Mouse (Mus musculus) midbrain, embryonic 11.5 days (tissue): Measurements from ENCODE around the gene Acbd7. TPM values are rescaled to one million over a fixed set of nuclear protein-coding genes. Genes with fewer than 3 reads are reported as not detected.

Experiments
- ATAC-seq: fragments of 200-750 bp; cut with Nextera tagmentation; 2 replicates; pipeline ENCODE4 v1.8.0; 2017; ENCODE audit warnings: moderate TSS enrichment, moderate library complexity; ENCODE audit not compliant: low FRiP score
- DNase-seq: peaks from one replicate; pipeline ENCODE4 v3.0.0; 2015; ENCODE audit warnings: low spot score; ENCODE audit errors: missing footprints
- H3K27ac ChIP-seq: fragments of 300-500 bp; sonication (generic); 2 replicates; pipeline ENCODE4 v1.5.1; 2014; ENCODE audit warnings: low read depth, low read length
- H3K27me3 ChIP-seq: fragments of 300-500 bp; sonication (generic); 2 replicates; pipeline ENCODE4 v1.6.1; 2014; ENCODE audit warnings: mild to moderate bottlenecking, low read length, moderate library complexity, mixed read lengths; ENCODE audit not compliant: control insufficient read depth, insufficient read depth
- H3K36me3 ChIP-seq: fragments of 300-500 bp; sonication (generic); 2 replicates; pipeline ENCODE4 v1.6.1; 2014; ENCODE audit warnings: mild to moderate bottlenecking, low read length, moderate library complexity, mixed read lengths; ENCODE audit not compliant: control insufficient read depth, insufficient read depth
- H3K4me1 ChIP-seq: fragments of 300-500 bp; sonication (generic); 2 replicates; pipeline ENCODE4 v1.6.1; 2014; ENCODE audit warnings: low read length; ENCODE audit not compliant: control insufficient read depth, insufficient read depth
- H3K4me2 ChIP-seq: fragments of 300-500 bp; sonication (generic); 2 replicates; pipeline ENCODE4 v1.6.1; 2014; ENCODE audit warnings: mild to moderate bottlenecking, moderate library complexity
- H3K4me3 ChIP-seq: fragments of 300-500 bp; sonication (generic); 2 replicates; pipeline ENCODE4 v1.5.1; 2014; ENCODE audit warnings: low read depth, low read length
- H3K9ac ChIP-seq: fragments of 300-500 bp; sonication (generic); 2 replicates; pipeline ENCODE4 v1.6.1; 2014; ENCODE audit warnings: low read length
- H3K9me3 ChIP-seq: fragments of 300-500 bp; sonication (generic); 2 replicates; pipeline ENCODE4 v1.6.1; 2016; ENCODE audit warnings: low read length; ENCODE audit not compliant: control insufficient read depth
- WGBS: fragments of 180-500 bp; shearing (Covaris S2); extraction: QIAGEN DNeasy Blood & Tissue Kit; methylation state at CpG from one replicate; pipeline ENCODE4 v1.1.7; 2014; 5-methylcytosine and 5-hydroxymethylcytosine counted together
- polyA plus RNA-seq: library from polyadenylated mRNA; unstranded; fragments of >200 nt; fragmentation: Nextera tagmentation; extraction: Ambion mirVana; gene quantifications from 2 replicates; pipeline ENCODE4 v1.2.1, GENCODE M21; 2014

The Acbd7 gene
- polyA plus RNA-seq, 1 experiment from 2014 or later: 0.66 TPM

DNA sequence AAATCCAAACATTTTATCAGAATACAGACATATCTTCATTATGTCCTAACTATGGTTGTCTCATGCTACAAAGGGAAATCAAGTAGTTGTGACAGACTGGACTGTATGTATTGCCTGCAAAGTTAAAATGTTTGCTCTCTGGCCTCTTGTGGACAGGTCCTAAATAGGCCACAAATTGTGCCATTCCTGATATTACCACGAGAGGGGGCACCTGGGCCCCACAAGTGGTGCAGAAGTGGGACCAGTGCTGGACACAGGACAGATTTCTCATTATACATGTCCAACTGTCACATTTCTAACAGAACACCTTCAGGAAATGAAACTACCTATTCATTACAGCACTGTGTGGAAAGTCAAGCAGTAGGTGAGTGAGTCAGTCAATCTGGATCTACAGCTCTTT lies 8.6 kb upstream of the Acbd7 start:
- Histone ChIP-seq H3K4me2 (no peak overlapping the region), H3K27ac (no peak overlapping the region), H3K4me3 (no peak overlapping the region), H3K9ac (no peak overlapping the region), H3K27me3 (no peaks in the 10 kb centered on the region), H3K9me3 (no peaks in the 10 kb centered on the region), H3K4me1 (peaks cover 4% of the 10 kb centered on the region), H3K36me3 (peaks cover 19% of the 10 kb centered on the region)
- no peak for ATAC-seq
- 33% methylated on average over 1 of the region's 1 CpGs for WGBS
- DNase-seq: peak; percentile 94

DNA sequence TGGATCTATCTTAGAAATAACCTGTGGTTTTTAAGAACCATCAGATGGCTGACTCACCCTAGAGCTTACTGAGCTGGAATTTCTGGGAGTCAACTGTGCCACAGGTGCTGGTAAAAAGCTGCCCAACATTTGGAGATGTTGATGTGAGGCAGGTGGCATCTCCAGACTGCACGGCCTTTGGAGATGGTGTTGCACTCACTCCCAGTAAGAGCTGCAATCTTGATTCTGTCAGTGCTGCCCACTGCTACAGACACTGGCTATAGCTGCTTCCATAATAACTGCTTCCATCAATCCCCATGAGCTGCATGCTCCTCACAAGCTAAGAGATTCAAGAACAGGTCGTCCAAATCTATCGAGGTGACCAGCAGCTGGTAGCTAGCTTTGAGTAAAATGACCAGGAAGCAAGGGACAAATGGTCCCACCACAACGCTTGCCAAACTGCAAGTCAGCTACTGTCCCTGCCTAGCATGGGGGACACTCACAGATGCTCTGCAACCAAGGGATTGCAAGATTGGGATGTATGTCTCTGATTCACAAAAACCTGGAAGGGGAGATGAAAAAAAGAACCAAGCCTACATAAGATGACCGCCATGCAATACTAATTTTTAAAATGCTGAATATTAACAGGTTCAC lies 4.8 kb upstream of the Acbd7 start:
- 73% methylated on average over 5 of the region's 5 CpGs for WGBS
- Histone ChIP-seq H3K36me3 (peaks cover 5% of the 10 kb centered on the region), H3K27ac (no peak overlapping the region), H3K9ac (no peak overlapping the region), H3K4me1 (peaks cover 4% of the 10 kb centered on the region), H3K4me3 (no peak overlapping the region; the same call in 1 of the 2 replicates), H3K4me2 (peak overlapping the region; percentile 63), H3K9me3 (no peaks in the 10 kb centered on the region), H3K27me3 (peaks cover 2% of the 10 kb centered on the region; the same call in 1 of the 2 replicates)
- ATAC-seq: no peak
- DNase-seq: no peak

DNA sequence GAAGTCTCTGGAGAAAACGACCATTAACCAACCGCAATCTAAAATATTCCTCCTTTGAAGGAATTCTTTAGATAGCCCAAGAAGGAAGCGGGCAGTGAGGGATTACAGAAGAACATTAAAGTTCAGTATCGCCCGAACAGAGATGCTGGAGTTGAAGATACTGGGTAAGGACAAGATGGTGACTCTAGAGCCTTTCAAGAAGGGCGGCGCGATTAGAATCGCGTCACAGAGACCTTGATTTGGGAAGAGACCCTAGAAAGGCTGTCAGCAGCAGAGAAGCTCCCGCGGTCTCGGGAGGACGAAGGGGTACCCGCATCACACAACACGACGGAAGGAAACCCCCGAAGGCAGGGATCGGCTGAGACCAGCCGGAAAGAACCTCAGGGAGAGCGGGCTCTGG lies 3.9 kb upstream of the Acbd7 start:
- Histone ChIP-seq H3K4me3 (peak overlapping the region; percentile 67), H3K27ac (no peak overlapping the region), H3K27me3 (peaks cover 5% of the 10 kb centered on the region; the same call in 1 of the 2 replicates), H3K36me3 (peaks cover 5% of the 10 kb centered on the region; the same call in 1 of the 2 replicates), H3K9ac (peak overlapping the region; percentile 76), H3K9me3 (no peaks in the 10 kb centered on the region), H3K4me2 (peak overlapping the region; percentile 63), H3K4me1 (peaks cover 4% of the 10 kb centered on the region)
- WGBS: 2% methylated on average over 21 of the region's 21 CpGs
- no peak for DNase-seq
- ATAC-seq: no peak

DNA sequence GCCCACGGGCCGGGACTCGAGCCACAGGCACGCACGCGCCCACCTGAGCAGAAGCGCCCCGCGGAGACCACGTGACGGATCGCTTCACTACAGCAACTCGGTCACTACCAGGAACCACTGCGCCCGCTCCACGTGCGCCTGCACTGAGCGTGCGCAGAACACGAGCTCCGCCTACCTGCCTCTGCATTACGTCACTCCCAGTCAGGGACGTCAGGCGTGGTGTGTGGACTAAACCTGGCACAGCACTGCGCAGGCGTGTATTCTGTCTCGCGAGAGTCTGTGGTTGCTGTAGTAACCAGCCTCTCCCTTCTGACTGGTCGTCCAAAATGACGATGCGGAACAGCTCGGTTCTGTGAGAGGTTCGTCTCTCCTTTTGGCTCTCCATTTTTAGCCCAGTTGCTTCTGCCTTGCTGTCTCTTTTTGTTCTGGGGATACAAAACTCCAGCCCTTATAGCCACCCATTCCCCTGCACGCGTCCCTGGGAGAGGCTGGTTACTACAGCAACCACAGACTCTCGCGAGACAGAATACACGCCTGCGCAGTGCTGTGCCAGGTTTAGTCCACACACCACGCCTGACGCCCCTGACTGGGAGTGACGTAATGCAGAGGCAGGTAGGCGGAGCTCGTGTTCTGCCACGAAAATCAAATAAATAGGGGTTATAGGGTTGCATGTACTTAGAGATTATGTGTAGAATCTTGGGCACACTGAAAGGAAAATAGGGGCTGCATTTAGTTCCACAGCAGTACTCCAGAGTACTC lies 3.3 kb upstream of the Acbd7 start, which contains the start of gene Rpp38:
Gene Rpp38, minus strand, starts transcription at position 160 of the 759 bp plus-strand sequence.
- no peaks in the 10 kb centered on the region for H3K9me3 ChIP-seq
- H3K9ac ChIP-seq: peak within 1 kb of the TSS; percentile 76
- peak within 1 kb of the TSS; percentile 57; the same call in 1 of the 2 replicates for H3K27ac ChIP-seq
- H3K4me3 ChIP-seq: peak within 1 kb of the TSS; percentile 67
- peak; percentile 98 for ATAC-seq
- peak within 1 kb of the TSS; percentile 63 for H3K4me2 ChIP-seq
- under 1% methylated on average over 45 of the region's 45 CpGs for WGBS
- DNase-seq: peak; percentile 99
- peaks cover 4% of the 10 kb centered on the region for H3K4me1 ChIP-seq
- H3K36me3 ChIP-seq: peaks cover 5% of the 10 kb centered on the region; the same call in 1 of the 2 replicates
- H3K27me3 ChIP-seq: peaks cover 5% of the 10 kb centered on the region; the same call in 1 of the 2 replicates

DNA sequence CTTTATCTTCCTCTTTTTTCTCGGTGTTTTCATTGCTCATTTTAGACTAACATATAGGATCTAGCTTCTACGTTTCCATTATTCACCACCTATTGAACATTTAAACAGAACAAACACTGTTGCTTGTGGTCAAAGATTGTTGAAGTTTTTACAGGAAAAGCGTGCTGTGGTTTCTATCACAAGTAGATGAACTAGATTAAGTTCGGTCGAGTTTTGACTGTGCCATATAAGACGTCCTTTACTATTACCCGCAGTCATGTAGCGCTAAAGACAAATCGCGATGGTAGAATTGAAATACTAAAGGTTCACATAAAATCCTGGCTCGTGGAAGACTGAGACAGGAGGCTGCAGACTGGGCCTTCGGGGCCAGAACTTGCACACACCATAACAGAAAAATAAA lies 2.2 kb upstream of the Acbd7 start:
- H3K36me3 ChIP-seq: peaks cover 5% of the 10 kb centered on the region; the same call in 1 of the 2 replicates
- peaks cover 4% of the 10 kb centered on the region for H3K4me1 ChIP-seq
- H3K27me3 ChIP-seq: peaks cover 5% of the 10 kb centered on the region; the same call in 1 of the 2 replicates
- no peak for DNase-seq
- no peak overlapping the region for H3K9ac ChIP-seq
- no peak for ATAC-seq
- no peak overlapping the region for H3K4me3 ChIP-seq
- H3K9me3 ChIP-seq: no peaks in the 10 kb centered on the region
- no peak overlapping the region for H3K4me2 ChIP-seq
- WGBS: 90% methylated on average over 12 of the region's 12 CpGs
- H3K27ac ChIP-seq: no peak overlapping the region

DNA sequence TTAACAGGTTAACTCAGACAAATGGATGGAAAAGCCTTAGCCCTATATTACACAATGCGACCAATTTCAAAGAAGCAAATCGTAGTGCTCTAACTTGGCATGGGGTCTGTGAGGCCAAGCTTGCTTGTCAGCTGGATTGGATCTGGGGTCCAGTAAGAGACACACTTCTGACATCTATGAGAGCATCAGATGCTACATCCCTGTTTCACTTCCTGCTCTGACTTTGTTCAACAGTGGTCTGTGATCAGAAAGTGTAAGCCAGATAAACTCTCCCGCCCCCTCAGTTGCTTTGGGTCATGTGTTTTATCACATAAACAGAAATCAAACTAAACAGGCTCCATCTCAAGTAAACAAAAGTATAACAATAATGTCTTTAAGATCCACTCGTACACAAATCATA lies 12.5 kb downstream of the Acbd7 start:
- WGBS: 84% methylated on average over 4 of the region's 4 CpGs
- H3K27me3 ChIP-seq: no peaks in the 10 kb centered on the region
- H3K4me2 ChIP-seq: no peak overlapping the region
- no peaks in the 10 kb centered on the region for H3K4me1 ChIP-seq
- ATAC-seq: no peak
- no peak overlapping the region for H3K27ac ChIP-seq
- H3K9ac ChIP-seq: no peak overlapping the region
- no peaks in the 10 kb centered on the region for H3K9me3 ChIP-seq
- DNase-seq: no peak
- H3K36me3 ChIP-seq: no peaks in the 10 kb centered on the region
- no peak overlapping the region for H3K4me3 ChIP-seq

DNA sequence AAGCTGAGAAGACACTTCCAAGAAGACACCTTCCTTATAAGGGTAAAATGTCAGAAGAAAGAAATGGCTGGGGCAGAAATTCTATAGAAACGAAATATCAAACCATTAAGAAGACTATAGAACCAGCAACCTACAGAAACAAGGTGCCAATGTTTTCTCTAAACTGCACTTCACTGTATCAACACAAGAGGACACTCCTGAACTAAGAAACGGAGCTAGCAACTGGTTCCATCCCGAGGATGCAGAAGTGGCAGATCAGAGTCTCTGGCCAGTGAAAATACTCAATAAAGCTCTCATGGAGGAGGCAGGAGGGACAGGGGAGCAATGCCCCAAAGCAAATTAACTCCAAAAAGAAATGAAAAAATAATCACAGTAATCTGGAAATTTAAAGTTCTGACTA lies 13.0 kb downstream of the Acbd7 start:
- no peak overlapping the region for H3K4me2 ChIP-seq
- 22% methylated on average over 3 of the region's 3 CpGs for WGBS
- H3K9me3 ChIP-seq: no peaks in the 10 kb centered on the region
- H3K4me3 ChIP-seq: no peak overlapping the region
- no peaks in the 10 kb centered on the region for H3K4me1 ChIP-seq
- H3K9ac ChIP-seq: no peak overlapping the region
- ATAC-seq: no peak
- H3K36me3 ChIP-seq: no peaks in the 10 kb centered on the region
- H3K27ac ChIP-seq: no peak overlapping the region
- no peaks in the 10 kb centered on the region for H3K27me3 ChIP-seq
- no peak for DNase-seq

DNA sequence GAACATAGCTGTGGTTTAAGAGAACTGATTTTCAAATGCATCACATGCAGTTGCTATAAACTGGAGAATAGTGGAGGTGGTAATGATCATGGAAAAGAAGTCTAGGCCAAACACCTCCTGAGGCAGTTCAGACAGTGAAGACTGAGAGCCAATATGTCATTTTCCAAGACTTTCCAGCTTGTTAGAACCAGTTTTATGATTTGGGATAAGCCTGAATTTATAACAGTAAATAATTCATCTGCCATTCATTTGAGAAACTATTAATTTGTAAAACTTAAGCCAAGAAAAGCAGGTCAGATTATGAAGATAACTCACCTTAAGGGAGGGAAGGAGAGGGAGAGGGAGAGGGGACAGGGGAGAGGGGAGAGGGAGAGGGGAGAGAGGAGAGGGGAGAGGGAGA lies 17.2 kb downstream of the Acbd7 start:
- Histone ChIP-seq H3K4me3 (no peak overlapping the region), H3K27ac (no peak overlapping the region), H3K9ac (no peak overlapping the region), H3K4me1 (no peaks in the 10 kb centered on the region), H3K4me2 (no peak overlapping the region), H3K27me3 (no peaks in the 10 kb centered on the region), H3K9me3 (no peaks in the 10 kb centered on the region), H3K36me3 (no peaks in the 10 kb centered on the region)
- ATAC-seq: no peak
- no peak for DNase-seq

DNA sequence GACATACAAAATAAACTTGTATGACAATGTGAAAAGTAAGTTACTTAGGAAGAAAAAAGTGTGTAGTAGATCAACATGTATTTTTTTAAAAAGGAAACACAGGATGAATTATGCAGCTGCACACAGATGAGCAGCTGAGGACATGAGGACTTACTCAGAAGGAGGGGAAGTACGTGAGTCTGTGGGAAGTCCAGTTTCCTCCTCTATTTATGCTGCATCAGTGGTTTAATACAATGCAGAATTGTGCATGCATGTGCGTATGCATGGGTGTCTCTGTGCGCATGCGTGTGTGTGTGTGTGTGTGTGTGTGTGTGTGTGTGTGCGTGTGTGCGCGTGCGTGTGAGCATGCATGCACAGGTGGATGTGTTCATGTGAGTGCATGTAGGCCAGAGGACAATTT lies 19.8 kb downstream of the Acbd7 start:
- no peak for ATAC-seq
- H3K27me3 ChIP-seq: no peaks in the 10 kb centered on the region

More for the DNA sequence above, 19.8 kb downstream of the Acbd7 start:
- WGBS: 94% methylated on average over 8 of the region's 8 CpGs
- no peak for DNase-seq
- H3K27ac ChIP-seq: no peak overlapping the region
- H3K4me2 ChIP-seq: no peak overlapping the region
- no peaks in the 10 kb centered on the region for H3K4me1 ChIP-seq
- H3K4me3 ChIP-seq: no peak overlapping the region
- no peaks in the 10 kb centered on the region for H3K36me3 ChIP-seq
- no peaks in the 10 kb centered on the region for H3K9me3 ChIP-seq
- H3K9ac ChIP-seq: no peak overlapping the region
